Mouse (Mus musculus) subcutaneous adipose tissue, adult 2 months (tissue): ENCODE measurements around the gene Fam25c. TPM values are rescaled to one million over a fixed set of nuclear protein-coding genes. Genes with fewer than 3 reads are reported as not detected.

Source experiments
- polyA plus RNA-seq: library from polyadenylated mRNA; depleted of rRNA; stranded (reverse); fragments of >200 nt; gene quantifications from 2 replicates; pipeline ENCODE4 v1.2.3, GENCODE M21; 2012; ENCODE audit warnings: low replicate concordance; rRNA removed

Fam25c gene
- 0.50 TPM in 1 of 2 replicates, not detected in the other for polyA plus RNA-seq

GRCm38 (mm10) chr14:34355301-34355700, at the start of gene Fam25c:
Gene Fam25c, minus strand, starts transcription at chr14:34355433.

GRCm38 (mm10) chr14:34375415-34375904, 20.2 kb upstream of the Fam25c start, which contains the start of gene Mmrn2:
Gene Mmrn2, plus strand, starts transcription at chr14:34375465.

GRCm38 (mm10) chr14:34374577-34374976, 19.3 kb upstream of the Fam25c start, which contains the start of gene Sncg:
Gene Sncg, minus strand, starts transcription at chr14:34374789.

GRCm38 (mm10) chr14:34310234-34310965, 44.8 kb downstream of the Fam25c start, which contains the start of the genes Shld2 and Glud1:
Gene Shld2, minus strand, starts transcription at chr14:34310493.
Gene Glud1, plus strand, starts transcription at chr14:34310727.

Other genes starting within 250 kb of the Fam25c start
- 0.51 and 0.82 TPM in 2 replicates for gene Npy4r, start 202.9 kb downstream of the Fam25c start, polyA plus RNA-seq
- gene Gprin2, start 153.8 kb downstream of the Fam25c start, polyA plus RNA-seq: 0.37 and 0.72 TPM in 2 replicates
- gene Syt15, start 135.8 kb downstream of the Fam25c start, polyA plus RNA-seq: 11.1 and 14.2 TPM in 2 replicates
- 3.1 and 3.5 TPM in 2 replicates for gene Shld2, start 44.9 kb downstream of the Fam25c start, polyA plus RNA-seq
- 83.7 and 91.1 TPM in 2 replicates for gene Glud1, start 44.7 kb downstream of the Fam25c start, polyA plus RNA-seq
- 164 and 1,886 TPM in 2 replicates for gene Sncg, start 19.4 kb upstream of the Fam25c start, polyA plus RNA-seq
- 29.2 and 53.0 TPM in 2 replicates for gene Mmrn2, start 20.0 kb upstream of the Fam25c start, polyA plus RNA-seq
- 14.7 and 24.4 TPM in 2 replicates for gene Bmpr1a, start 147.9 kb upstream of the Fam25c start, polyA plus RNA-seq
- gene 9230112D13Rik, start 167.4 kb upstream of the Fam25c start, polyA plus RNA-seq: not detected in 2 replicates
- 4.8 and 5.1 TPM in 2 replicates for gene Ldb3, start 233.2 kb upstream of the Fam25c start, polyA plus RNA-seq
- not detected in 2 replicates for gene Opn4, start 244.7 kb upstream of the Fam25c start, polyA plus RNA-seq